ENCODE assay signal across 9 mouse cellular contexts in the genomic region with DNA sequence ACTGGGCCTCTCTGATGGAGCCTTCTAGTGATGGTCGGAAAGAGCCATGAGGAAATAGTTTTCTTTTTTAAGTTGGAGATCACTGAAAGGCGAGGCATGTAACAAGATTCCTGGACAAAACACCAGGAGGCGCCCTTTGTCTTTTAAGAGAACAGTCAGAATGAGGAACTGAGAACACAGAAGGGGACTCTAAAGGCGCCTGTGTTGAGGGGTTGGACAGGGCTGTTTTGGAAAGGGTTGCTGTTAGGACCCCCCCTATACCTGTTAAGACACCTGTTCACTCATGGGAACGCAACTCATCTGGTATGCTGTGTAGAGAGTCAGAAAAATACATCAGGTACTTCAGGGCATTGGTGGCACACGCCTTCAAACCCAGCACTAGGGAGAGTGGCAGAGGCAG. TPM values are rescaled to one million over a fixed set of nuclear protein-coding genes. Genes with fewer than 3 reads are reported as not detected.
A peak's percentile ranks its signal among the peaks of the same experiment; 100 is the strongest.
DNase-seq lines count a peak whose midpoint lies in the region; ATAC-seq lines count a peak whose summit lies in the region.
"Had no signal": no experiment of that assay in that cellular context is flagged by ENCODE, and none has a peak within 500 bp of the region (broad histone marks: within the 10 kb centered on the region; RNA-seq: fewer than 3 reads in every experiment).

No protein-coding gene starts in this region.

- H3K9ac ChIP-seq in heart, embryonic 12.5 days: no peak overlapping the region
- no peak overlapping the region for H3K9ac ChIP-seq in liver, embryonic 12.5 days
- no peak overlapping the region for H3K9ac ChIP-seq in neural tube, embryonic 15.5 days (replicated peaks)

- peaks cover 29% of the 10 kb centered on the region for H3K4me1 ChIP-seq in heart, embryonic 12.5 days (replicated peaks)
- H3K4me1 ChIP-seq in liver, embryonic 12.5 days: peaks cover 47% of the 10 kb centered on the region
- H3K4me1 ChIP-seq in neural tube, embryonic 15.5 days: peaks cover 38% of the 10 kb centered on the region

- no peak overlapping the region for H3K4me3 ChIP-seq in heart, embryonic 12.5 days
- no peak overlapping the region for H3K4me3 ChIP-seq in liver, embryonic 12.5 days
- no peak overlapping the region for H3K4me3 ChIP-seq in neural tube, embryonic 15.5 days (replicated peaks)

- WGBS in heart, embryonic 12.5 days: 68% methylated on average over 6 of the region's 6 CpGs
- 49% methylated on average over 6 of the region's 6 CpGs for WGBS in liver, embryonic 12.5 days (ENCODE audit: insufficient replicate concordance)
- 75% methylated on average over 6 of the region's 6 CpGs for WGBS in neural tube, embryonic 15.5 days

- no peak overlapping the region for H3K4me2 ChIP-seq in heart, embryonic 12.5 days
- no peak overlapping the region for H3K4me2 ChIP-seq in liver, embryonic 12.5 days
- H3K4me2 ChIP-seq in neural tube, embryonic 15.5 days: 0 out of 2 replicates have a peak overlapping the region, but pooled peaks have one; percentile 81

- DNase-seq in heart, adult 11 months: peak; percentile 88
- DNase-seq in 416B (ENCODE audit: low read depth): peak; percentile 87
- DNase-seq in ZHBTc4 (ENCODE audit: low read depth, low spot score): peak; percentile 88

- H3K27me3 ChIP-seq in heart, embryonic 12.5 days (replicated peaks): no peaks in the 10 kb centered on the region
- no peaks in the 10 kb centered on the region for H3K27me3 ChIP-seq in liver, embryonic 12.5 days (replicated peaks)
- H3K27me3 ChIP-seq in neural tube, embryonic 15.5 days (replicated peaks): no peaks in the 10 kb centered on the region

- H3K9me3 ChIP-seq in heart, embryonic 12.5 days (replicated peaks): no peaks in the 10 kb centered on the region
- no peaks in the 10 kb centered on the region for H3K9me3 ChIP-seq in liver, embryonic 12.5 days (replicated peaks)
- H3K9me3 ChIP-seq in neural tube, embryonic 15.5 days (replicated peaks): no peaks in the 10 kb centered on the region

- peaks cover 52% of the 10 kb centered on the region for H3K36me3 ChIP-seq in heart, embryonic 12.5 days
- peaks cover 52% of the 10 kb centered on the region for H3K36me3 ChIP-seq in liver, embryonic 12.5 days
- peaks cover 46% of the 10 kb centered on the region for H3K36me3 ChIP-seq in neural tube, embryonic 15.5 days

- no peak overlapping the region for H3K27ac ChIP-seq in heart, embryonic 12.5 days (ENCODE audit: poor library complexity, severe bottlenecking)
- 0 out of 2 replicates have a peak overlapping the region, but pooled peaks have one; percentile 10 for H3K27ac ChIP-seq in liver, embryonic 12.5 days
- H3K27ac ChIP-seq in neural tube, embryonic 15.5 days (replicated peaks): no peak overlapping the region

- ATAC-seq in heart, embryonic 12.5 days (ENCODE audit: insufficient number of reproducible peaks, low FRiP score): no peak
- ATAC-seq in erythroid progenitor cell, adult 5-6 weeks (replicated peaks; ENCODE audit: low FRiP score, poor library complexity, severe bottlenecking): 0 out of 2 replicates have a peak, but pooled peaks have one; percentile 15
- no peak for ATAC-seq in liver, embryonic 12.5 days
- no peak for ATAC-seq in neural tube, embryonic 15.5 days (ENCODE audit: low FRiP score)
- no peak for ATAC-seq in inflammation-experienced regulatory T-cells, adult 6 months

RNA-seq across cellular contexts. Expression of gene Tmem116, which starts 1.7 kb away (rescaled TPM):
- polyA plus RNA-seq in heart, embryonic 12.5 days (2016; fragmentation: Nextera tagmentation; extraction: Ambion mirVana): 4.5 and 4.7 TPM in 2 replicates
- total RNA-seq in erythroid progenitor cell, adult 5-6 weeks (2015; ENCODE audit: low replicate concordance): not detected in 2 replicates
- 0.26 TPM in 1 of 2 replicates, not detected in the other for total RNA-seq in erythroid progenitor cell, adult 5-6 weeks (2017; ENCODE audit: low replicate concordance)
- 0.64 and 0.74 TPM in 2 replicates for polyA plus RNA-seq in liver, embryonic 12.5 days (2016; fragmentation: Nextera tagmentation; extraction: Ambion mirVana)
- polyA plus RNA-seq in neural tube, embryonic 15.5 days (2015; fragmentation: Nextera tagmentation; extraction: Ambion mirVana): 1.8 TPM in 2 replicates
- 1 to 10 TPM in 2 of 3 experiments, under 1 TPM in 1; 0.24 to 3.1 (median 1.1) TPM for polyA plus RNA-seq in inflammation-experienced regulatory T-cells, adult 6 months (2017; shearing (Covaris generic))

RNA-seq across cellular contexts. Expression of gene Erp29, which starts 2.3 kb away (rescaled TPM):
- 152 TPM in 2 replicates for polyA plus RNA-seq in heart, embryonic 12.5 days (2016; fragmentation: Nextera tagmentation; extraction: Ambion mirVana)
- total RNA-seq in erythroid progenitor cell, adult 5-6 weeks (2015; ENCODE audit: low replicate concordance): 37.1 and 50.3 TPM in 2 replicates
- 118 and 141 TPM in 2 replicates for total RNA-seq in erythroid progenitor cell, adult 5-6 weeks (2017; ENCODE audit: low replicate concordance)
- 103 TPM in 2 replicates for polyA plus RNA-seq in liver, embryonic 12.5 days (2016; fragmentation: Nextera tagmentation; extraction: Ambion mirVana)
- polyA plus RNA-seq in neural tube, embryonic 15.5 days (2015; fragmentation: Nextera tagmentation; extraction: Ambion mirVana): 183 and 192 TPM in 2 replicates
- 10 to 100 TPM; 70.3 to 77.7 (median 74.5) TPM for polyA plus RNA-seq in inflammation-experienced regulatory T-cells, adult 6 months (2017; shearing (Covaris generic))

RNA-seq across cellular contexts. Expression of gene Naa25, which starts 52.2 kb away (rescaled TPM):
- 37.5 and 39.1 TPM in 2 replicates for polyA plus RNA-seq in heart, embryonic 12.5 days (2016; fragmentation: Nextera tagmentation; extraction: Ambion mirVana)
- total RNA-seq in erythroid progenitor cell, adult 5-6 weeks (2015; ENCODE audit: low replicate concordance): 5.9 and 6.5 TPM in 2 replicates
- total RNA-seq in erythroid progenitor cell, adult 5-6 weeks (2017; ENCODE audit: low replicate concordance): 3.9 and 9.2 TPM in 2 replicates
- 41.2 and 42.7 TPM in 2 replicates for polyA plus RNA-seq in liver, embryonic 12.5 days (2016; fragmentation: Nextera tagmentation; extraction: Ambion mirVana)
- 56.6 and 59.4 TPM in 2 replicates for polyA plus RNA-seq in neural tube, embryonic 15.5 days (2015; fragmentation: Nextera tagmentation; extraction: Ambion mirVana)
- 10 to 100 TPM; 26.1 to 40.4 (median 35.0) TPM for polyA plus RNA-seq in inflammation-experienced regulatory T-cells, adult 6 months (2017; shearing (Covaris generic))

RNA-seq across cellular contexts. Expression of gene Adam1b, which starts 53.3 kb away (rescaled TPM):
- 0.08 and 0.32 TPM in 2 replicates for polyA plus RNA-seq in heart, embryonic 12.5 days (2016; fragmentation: Nextera tagmentation; extraction: Ambion mirVana)
- not detected in 2 replicates for total RNA-seq in erythroid progenitor cell, adult 5-6 weeks (2015; ENCODE audit: low replicate concordance)
- not detected in 2 replicates for total RNA-seq in erythroid progenitor cell, adult 5-6 weeks (2017; ENCODE audit: low replicate concordance)
- polyA plus RNA-seq in liver, embryonic 12.5 days (2016; fragmentation: Nextera tagmentation; extraction: Ambion mirVana): not detected in 2 replicates
- polyA plus RNA-seq in neural tube, embryonic 15.5 days (2015; fragmentation: Nextera tagmentation; extraction: Ambion mirVana): 0.06 TPM in 1 of 2 replicates, not detected in the other
- under 1 TPM in 1 of 3 experiments, not detected in 2; 0.22 TPM for polyA plus RNA-seq in inflammation-experienced regulatory T-cells, adult 6 months (2017; shearing (Covaris generic))
- total RNA-seq: left cerebral cortex, postnatal 10 days had no signal
